Mouse (Mus musculus) midbrain, embryonic 15.5 days (tissue): ENCODE measurements around the gene Mrpl18. TPM values are rescaled to one million over a fixed set of nuclear protein-coding genes. Genes with fewer than 3 reads are reported as not detected.

Experiments used
- ATAC-seq: fragments of 200-750 bp; cut with Nextera tagmentation; replicated peaks from 2 replicates; pipeline ENCODE4 v1.8.0; 2017; ENCODE audit warnings: moderate TSS enrichment
- H3K27ac ChIP-seq: fragments of 300-500 bp; sonication (generic); 2 replicates; pipeline ENCODE4 v1.5.1; 2015; ENCODE audit warnings: mild to moderate bottlenecking, inconsistent platforms
- H3K27me3 ChIP-seq: fragments of 300-500 bp; sonication (generic); replicated peaks from 2 replicates; pipeline ENCODE4 v1.6.1; 2015; ENCODE audit warnings: inconsistent platforms
- H3K36me3 ChIP-seq: fragments of 300-500 bp; sonication (generic); replicated peaks from 2 replicates; pipeline ENCODE4 v1.6.1; 2015; ENCODE audit warnings: inconsistent platforms
- H3K4me1 ChIP-seq: fragments of 300-500 bp; sonication (generic); 2 replicates; pipeline ENCODE4 v1.6.1; 2015; ENCODE audit warnings: inconsistent platforms
- H3K4me2 ChIP-seq: fragments of 300-500 bp; sonication (generic); 2 replicates; pipeline ENCODE4 v1.6.1; 2015; ENCODE audit warnings: inconsistent platforms, mild to moderate bottlenecking, moderate library complexity
- H3K4me3 ChIP-seq: fragments of 300-500 bp; sonication (generic); 2 replicates; pipeline ENCODE4 v1.5.1; 2015; ENCODE audit warnings: mild to moderate bottlenecking, inconsistent platforms
- H3K9ac ChIP-seq: fragments of 300-500 bp; sonication (generic); 2 replicates; pipeline ENCODE4 v1.6.1; 2015; ENCODE audit warnings: mild to moderate bottlenecking, inconsistent platforms
- H3K9me3 ChIP-seq: fragments of 300-500 bp; sonication (generic); 2 replicates; pipeline ENCODE4 v1.6.1; 2016; ENCODE audit warnings: inconsistent platforms
- whole genome bisulfite sequencing: fragments of 180-500 bp; shearing (Covaris S2); methylation state at CpG from one replicate; pipeline ENCODE4 v1.1.7; 2015; ENCODE audit warnings: mixed read lengths; 5-methylcytosine and 5-hydroxymethylcytosine counted together
- microRNA-seq: library from miRNA; unstranded; fragments of <30 nt; microRNA quantifications from one replicate; pipeline ENCODE4, GENCODE M21; 2016
- polyA plus RNA-seq: library from polyadenylated mRNA; unstranded; fragments of >200 nt; fragmentation: Nextera tagmentation; extraction: Ambion mirVana; gene quantifications from 2 replicates; pipeline ENCODE4 v1.2.1, GENCODE M21; 2015

Gene Mrpl18
- polyA plus RNA-seq, 1 experiment from 2014 or later: 113 TPM

- 83% methylated on average over 5 of the region's 5 CpGs for WGBS
- Histone ChIP-seq H3K4me3 (no peak within 1 kb of the TSS), H3K27me3 (no peaks in the 10 kb centered on the region), H3K27ac (no peak within 1 kb of the TSS), H3K4me1 (0 out of 2 replicates have a peak, but pooled peaks cover 4% of the 10 kb centered on the region), H3K9me3 (no peaks in the 10 kb centered on the region), H3K4me2 (no peak within 1 kb of the TSS), H3K36me3 (no peaks in the 10 kb centered on the region), H3K9ac (no peak within 1 kb of the TSS)
- ATAC-seq: no peak
Measured at GRCm38 (mm10) chr17:12875734-12876133, 40.4 kb downstream of the Mrpl18 start, which contains the start of gene Mrgprh. Mrgprh (plus strand) TSS chr17:12876034.

GRCm38 (mm10) chr17:12872275-12873028 is 43.7 kb downstream of the Mrpl18 start:
- H3K27me3 ChIP-seq: no peaks in the 10 kb centered on the region
- H3K9me3 ChIP-seq: no peaks in the 10 kb centered on the region
- no peak overlapping the region for H3K9ac ChIP-seq
- H3K4me1 ChIP-seq: no peaks in the 10 kb centered on the region
- 71% methylated on average over 16 of the region's 16 CpGs for WGBS
- H3K27ac ChIP-seq: no peak overlapping the region
- no peak overlapping the region for H3K4me3 ChIP-seq
- H3K36me3 ChIP-seq: no peaks in the 10 kb centered on the region
- ATAC-seq: no peak
- H3K4me2 ChIP-seq: no peak overlapping the region

- Histone ChIP-seq H3K36me3 (no peaks in the 10 kb centered on the region), H3K27ac (no peak overlapping the region), H3K9me3 (no peaks in the 10 kb centered on the region), H3K9ac (no peak overlapping the region), H3K4me1 (no peaks in the 10 kb centered on the region), H3K27me3 (no peaks in the 10 kb centered on the region), H3K4me3 (no peak overlapping the region), H3K4me2 (no peak overlapping the region)
- no peak for ATAC-seq
- WGBS: 51% methylated on average over 4 of the region's 4 CpGs
Measured at GRCm38 (mm10) chr17:12868640-12869039, 47.5 kb downstream of the Mrpl18 start.

DNA sequence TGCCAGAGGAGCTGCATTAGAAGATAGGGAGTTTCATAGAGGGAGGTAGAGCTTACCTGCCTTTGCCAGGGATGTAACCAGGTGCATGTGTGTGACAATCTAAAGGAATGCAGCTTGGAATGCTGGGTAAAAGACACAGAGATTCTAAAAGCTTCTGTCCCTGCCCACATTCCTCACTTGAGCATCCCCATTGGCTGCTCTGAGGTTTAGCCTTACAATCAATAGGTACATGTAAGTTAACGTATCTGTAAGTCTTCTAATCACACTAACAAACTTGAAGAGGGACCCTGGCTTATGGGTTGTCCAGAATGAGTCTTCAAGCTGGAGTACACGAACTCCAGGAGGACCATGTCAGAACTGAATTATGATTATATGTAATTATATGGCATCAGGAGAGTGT is 48.1 kb downstream of the Mrpl18 start, which contains the start of gene Mas1:
Mas1 (minus strand) TSS at position 101 of the 400 bp plus-strand sequence.
- H3K4me2 ChIP-seq: no peak within 1 kb of the TSS
- H3K4me3 ChIP-seq: no peak within 1 kb of the TSS
- H3K9me3 ChIP-seq: no peaks in the 10 kb centered on the region
- H3K27me3 ChIP-seq: no peaks in the 10 kb centered on the region
- ATAC-seq: no peak
- no peak within 1 kb of the TSS for H3K9ac ChIP-seq
- H3K27ac ChIP-seq: no peak within 1 kb of the TSS
- no peaks in the 10 kb centered on the region for H3K36me3 ChIP-seq
- no peaks in the 10 kb centered on the region for H3K4me1 ChIP-seq
- 56% methylated on average over 2 of the region's 2 CpGs for WGBS

- H3K4me1 ChIP-seq: no peaks in the 10 kb centered on the region
- no peaks in the 10 kb centered on the region for H3K27me3 ChIP-seq
- ATAC-seq: no peak
- 83% methylated on average over 10 of the region's 10 CpGs for WGBS
- no peak overlapping the region for H3K4me3 ChIP-seq
- no peaks in the 10 kb centered on the region for H3K9me3 ChIP-seq
- H3K9ac ChIP-seq: no peak overlapping the region
- H3K4me2 ChIP-seq: no peak overlapping the region
- no peak overlapping the region for H3K27ac ChIP-seq
- no peaks in the 10 kb centered on the region for H3K36me3 ChIP-seq
Measured at GRCm38 (mm10) chr17:12866853-12867252, 49.3 kb downstream of the Mrpl18 start.

DNA sequence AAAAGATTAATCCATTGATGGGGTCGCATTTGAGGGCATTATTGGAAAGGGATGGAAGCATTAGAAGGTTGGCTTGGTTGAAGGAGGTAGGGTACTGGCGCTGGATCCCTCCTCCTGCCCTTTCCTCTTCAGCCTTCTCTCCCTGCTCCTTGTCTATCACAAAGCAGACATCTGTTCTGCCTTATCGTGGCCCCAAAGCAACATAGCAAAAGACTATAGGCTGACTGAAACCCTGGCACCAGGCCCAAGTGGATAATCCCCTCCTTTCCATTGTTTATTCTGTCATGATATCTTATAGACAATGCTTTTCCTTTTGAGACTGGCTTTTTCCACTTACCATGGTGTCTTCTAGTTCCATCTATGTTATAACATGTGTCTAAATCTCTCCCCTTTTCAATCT is 50.7 kb downstream of the Mrpl18 start:
- Histone ChIP-seq H3K9ac (no peak overlapping the region), H3K9me3 (no peaks in the 10 kb centered on the region), H3K4me3 (no peak overlapping the region), H3K4me1 (no peaks in the 10 kb centered on the region), H3K27me3 (no peaks in the 10 kb centered on the region), H3K4me2 (no peak overlapping the region), H3K36me3 (no peaks in the 10 kb centered on the region), H3K27ac (no peak overlapping the region)
- 51% methylated on average over 3 of the region's 3 CpGs for WGBS
- no peak for ATAC-seq

GRCm38 (mm10) chr17:12864111-12864510 is 52.0 kb downstream of the Mrpl18 start:
- Histone ChIP-seq H3K4me2 (no peak overlapping the region), H3K36me3 (no peaks in the 10 kb centered on the region), H3K4me1 (no peaks in the 10 kb centered on the region), H3K27me3 (no peaks in the 10 kb centered on the region), H3K27ac (no peak overlapping the region), H3K9me3 (no peaks in the 10 kb centered on the region), H3K4me3 (no peak overlapping the region), H3K9ac (no peak overlapping the region)
- no peak for ATAC-seq

Small RNA genes lying within 50 kb of the gene (microRNA-seq; reads per million reads assigned to microRNA genes)
- gene Gm24085: not detected

Other genes with a start within 250 kb of the Mrpl18 start
- gene Slc22a1, start 240.5 kb downstream of the Mrpl18 start, polyA plus RNA-seq: not detected in 2 replicates
- gene Igf2r, start 146.7 kb downstream of the Mrpl18 start, polyA plus RNA-seq: 10.8 and 11.2 TPM in 2 replicates
- 0.13 TPM in 1 of 2 replicates, not detected in the other for gene Mas1, start 48.2 kb downstream of the Mrpl18 start, polyA plus RNA-seq
- gene Mrgprh, start 40.3 kb downstream of the Mrpl18 start, polyA plus RNA-seq: not detected in 2 replicates
- 1.6 and 2.2 TPM in 2 replicates for gene Pnldc1, start 6.1 kb downstream of the Mrpl18 start, polyA plus RNA-seq
- gene Tcp1, start 644 bp downstream of the Mrpl18 start, polyA plus RNA-seq: 325 and 344 TPM in 2 replicates
- gene Acat3, start 24.3 kb upstream of the Mrpl18 start, polyA plus RNA-seq: 1.2 and 1.9 TPM in 2 replicates
- 346 and 354 TPM in 2 replicates for gene Acat2, start 44.4 kb upstream of the Mrpl18 start, polyA plus RNA-seq
- 132 and 134 TPM in 2 replicates for gene Wtap, start 77.8 kb upstream of the Mrpl18 start, polyA plus RNA-seq
- gene Sod2, start 90.5 kb upstream of the Mrpl18 start, polyA plus RNA-seq: 118 and 119 TPM in 2 replicates
- 0.17 TPM in 1 of 2 replicates, not detected in the other for gene Gpr31b, start 136.0 kb upstream of the Mrpl18 start, polyA plus RNA-seq
- gene Tcp10b, start 144.8 kb upstream of the Mrpl18 start, polyA plus RNA-seq: 0.13 and 0.15 TPM in 2 replicates
- gene Unc93a, start 215.5 kb upstream of the Mrpl18 start, polyA plus RNA-seq: not detected in 2 replicates